Mouse (Mus musculus) left cerebral cortex, postnatal 25 days (tissue): ENCODE results near the gene Elovl5. TPM values are rescaled to one million over a fixed set of nuclear protein-coding genes. Genes with fewer than 3 reads are reported as not detected.

Experiments
- DNase-seq, 2 experiments: peaks; one replicate each; pipeline ENCODE4 v3.0.0; 2022; ENCODE audit warnings: low spot score in 2 of 2, mixed read lengths in 1 of 2
- intact Hi-C: fragments of 180-260 bp; cut with DNase I; formaldehyde crosslinking; loops from one replicate; pipeline ENCODE4 v1.15.1; 2025
- total RNA-seq, 2 experiments: library from RNA; stranded (reverse); gene quantifications; 2 replicates each; pipeline ENCODE4 v1.2.3; 2021

Elovl5 gene
- total RNA-seq, 2 experiments from 2014 or later, result 67.0 to 71.9 TPM

- DNase-seq, result no peak
- intact Hi-C loops, result no loop called here
Observed at GRCm38 (mm10) chr9:78016288-78016687, 99.1 kb downstream of the Elovl5 start.

DNA sequence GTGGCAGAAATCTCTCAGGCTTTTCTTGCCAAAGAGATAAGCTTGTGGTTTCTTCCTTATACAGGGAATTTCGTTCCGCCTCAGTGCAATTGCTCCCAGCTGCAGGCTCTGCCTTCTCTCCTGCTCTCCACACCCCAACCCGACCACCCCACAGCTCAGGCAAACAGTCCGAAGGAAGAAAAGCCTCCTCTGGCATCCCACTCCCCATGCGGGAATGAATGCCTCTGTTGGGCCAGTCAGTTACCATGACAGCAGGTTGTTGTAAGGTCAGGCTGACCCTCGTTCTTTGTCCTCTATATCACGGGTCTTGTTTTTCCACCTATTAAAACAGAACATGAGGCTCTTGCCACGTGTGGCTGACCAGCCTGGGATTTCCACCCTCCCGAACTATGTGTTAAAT lies 104.1 kb downstream of the Elovl5 start:
- intact Hi-C loops, result no loop called here
- DNase-seq, result no peak

GRCm38 (mm10) chr9:78022187-78022945 lies 105.2 kb downstream of the Elovl5 start:
- peak; percentile 4 to 30 for DNase-seq
- intact Hi-C loops, result no loop called here

- peak; percentile 55 to 64 for DNase-seq
- intact Hi-C loops, result loop anchor here (1.0 to 5.0 kb wide), 2 partner anchors 218 to 368 kb away; no protein-coding TSS in a partner anchor
Observed at GRCm38 (mm10) chr9:78024823-78025222, 107.7 kb downstream of the Elovl5 start.

GRCm38 (mm10) chr9:78027099-78027498 lies 109.9 kb downstream of the Elovl5 start:
- no peak for DNase-seq
- intact Hi-C loops, result loop anchor here (5.0 kb wide), 1 partner anchor 370 kb away; no protein-coding TSS in a partner anchor

DNA sequence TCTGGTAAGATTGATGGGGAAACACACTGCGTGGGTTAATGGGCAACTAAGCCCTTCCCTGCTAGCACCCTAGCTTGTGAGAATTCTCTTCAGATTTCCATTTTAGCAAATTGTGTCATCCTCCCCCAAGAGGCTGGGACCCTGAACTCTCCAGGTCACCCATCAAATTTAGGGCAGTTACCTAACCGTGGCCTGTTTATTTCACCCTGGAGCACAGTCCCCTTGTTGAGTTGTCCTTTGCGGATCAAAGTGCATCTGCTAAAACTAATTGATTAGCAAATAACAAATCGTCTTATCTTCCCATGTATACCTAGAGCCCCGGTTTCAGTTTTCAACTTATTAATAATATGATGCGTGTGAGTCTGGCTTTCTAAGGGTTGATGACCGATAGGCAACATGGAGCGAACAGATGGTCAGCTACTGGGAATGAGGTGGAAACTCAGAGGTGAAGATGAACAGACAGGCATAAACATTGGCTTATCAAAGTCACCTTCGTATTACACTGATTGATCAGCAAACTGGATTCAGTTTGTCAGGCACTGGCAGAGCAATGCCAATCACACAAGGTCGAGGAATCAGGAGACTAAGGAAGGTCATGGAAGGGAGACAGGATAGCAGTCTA lies 113.8 kb downstream of the Elovl5 start:
- DNase-seq, result no peak
- intact Hi-C loops, result loop anchor here (10.0 kb wide), 1 partner anchor 436 kb away; no protein-coding TSS in a partner anchor

GRCm38 (mm10) chr9:78032930-78033329 lies 115.8 kb downstream of the Elovl5 start:
- intact Hi-C loops, result loop anchor here (10.0 kb wide), 1 partner anchor 438 kb away; no protein-coding TSS in a partner anchor
- DNase-seq, result no peak

Other genes with a start within 250 kb of the Elovl5 start
- gene Gclc, start 162.8 kb upstream of the Elovl5 start, total RNA-seq, result 10 to 100 TPM; 41.7 to 43.8 TPM
- gene Gcm1, start 134.6 kb downstream of the Elovl5 start, total RNA-seq, result not detected
- 100 to 1,000 TPM; 112 to 125 TPM for gene Fbxo9, start 191.7 kb downstream of the Elovl5 start, total RNA-seq
- gene Ick, start 191.8 kb downstream of the Elovl5 start, total RNA-seq, result 10 to 100 TPM; 18.7 to 19.8 TPM